Mouse (Mus musculus) left cerebral cortex, adult 6 months (tissue): ENCODE data around the gene Vmn1r201. TPM values are rescaled to one million over a fixed set of nuclear protein-coding genes. Genes with fewer than 3 reads are reported as not detected.

Experiments used
- long read RNA-seq, 2 experiments: library from polyadenylated mRNA; unstranded; transcript quantifications; one replicate each; pipeline ENCODE4 v2.0.0; 2019 to 2020
- polyA plus RNA-seq: library from polyadenylated mRNA; unstranded; fragments of <200 nt; fragmentation: Nextera tagmentation; gene quantifications from 2 replicates; pipeline ENCODE4 v1.2.3, GENCODE M21; 2021

Gene Vmn1r201
- not detected in 2 replicates for polyA plus RNA-seq
- long read RNA-seq, experiment 1: 0 reads
- long read RNA-seq, experiment 2: 0 reads

GRCm38 (mm10) chr13:22471623-22472022 lies at the start of gene Vmn1r201:
Gene Vmn1r201, plus strand, starts transcription at chr13:22471923.

DNA sequence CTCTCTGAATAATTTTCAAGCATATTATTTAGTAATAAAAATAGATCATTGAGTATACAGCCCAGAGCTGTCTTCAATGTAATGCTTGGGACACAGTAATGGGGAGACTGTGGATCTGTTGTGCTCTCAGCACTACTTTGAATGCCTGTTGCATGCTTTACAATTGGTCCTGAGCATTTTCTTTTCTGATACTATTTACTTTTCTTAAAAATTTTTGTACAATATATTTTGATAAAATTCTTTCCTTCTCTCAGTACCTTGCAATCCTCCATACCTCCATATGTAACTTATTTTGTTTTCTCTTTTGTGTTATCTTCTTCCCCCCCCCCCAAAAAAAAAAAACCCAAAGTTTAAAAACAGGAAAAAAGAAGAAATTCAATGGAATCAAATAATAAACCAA lies 33.6 kb downstream of the Vmn1r201 start, which contains the start of gene Vmn1r202:
TSS of gene Vmn1r202 (minus strand) at position 101 of the 400 bp plus-strand sequence.

GRCm38 (mm10) chr13:22517814-22518213 lies 46.1 kb downstream of the Vmn1r201 start, which contains the start of gene Vmn1r203:
Gene Vmn1r203, plus strand, starts transcription at chr13:22518114.

Other genes starting within 250 kb of the Vmn1r201 start
- not detected in 2 replicates for gene Vmn1r193, start 248.8 kb upstream of the Vmn1r201 start, polyA plus RNA-seq
- gene Vmn1r194, start 227.7 kb upstream of the Vmn1r201 start, polyA plus RNA-seq: not detected in 2 replicates
- not detected in 2 replicates for gene Vmn1r195, start 201.4 kb upstream of the Vmn1r201 start, polyA plus RNA-seq
- gene Vmn1r196, start 182.0 kb upstream of the Vmn1r201 start, polyA plus RNA-seq: not detected in 2 replicates
- gene Vmn1r197, start 147.3 kb upstream of the Vmn1r201 start, polyA plus RNA-seq: not detected in 2 replicates
- gene Vmn1r198, start 121.6 kb upstream of the Vmn1r201 start, polyA plus RNA-seq: not detected in 2 replicates
- gene Vmn1r199, start 92.1 kb upstream of the Vmn1r201 start, polyA plus RNA-seq: not detected in 2 replicates
- not detected in 2 replicates for gene Vmn1r200, start 81.5 kb upstream of the Vmn1r201 start, polyA plus RNA-seq
- 0.03 TPM in 1 of 2 replicates, not detected in the other for gene Vmn1r202, start 33.5 kb downstream of the Vmn1r201 start, polyA plus RNA-seq
- gene Vmn1r203, start 46.2 kb downstream of the Vmn1r201 start, polyA plus RNA-seq: not detected in 2 replicates
- gene Vmn1r204, start 81.3 kb downstream of the Vmn1r201 start, polyA plus RNA-seq: not detected in 2 replicates
- gene Vmn1r205, start 121.1 kb downstream of the Vmn1r201 start, polyA plus RNA-seq: not detected in 2 replicates
- gene Vmn1r206, start 152.3 kb downstream of the Vmn1r201 start, polyA plus RNA-seq: 0.05 TPM in 1 of 2 replicates, not detected in the other